Mouse (Mus musculus): ENCODE results near the gene A930017K11Rik. TPM values are rescaled to one million over a fixed set of nuclear protein-coding genes. Genes with fewer than 3 reads are reported as not detected.

The A930017K11Rik gene
- polyA plus RNA-seq, 1 experiment from 2014 or later, result 0.09 TPM

GRCm38 (mm10) chr17:25914295-25914694 lies 38.1 kb downstream of the A930017K11Rik start:
- Histone ChIP-seq H3K27ac (no peak overlapping the region), H3K27me3 (ENCODE audit: poor library complexity, severe bottlenecking) (no peaks in the 10 kb centered on the region), H3K4me1 (peaks cover 16% of the 10 kb centered on the region), H3K9me3 (no peaks in the 10 kb centered on the region), H3K36me3 (replicated peaks) (peaks cover 32% of the 10 kb centered on the region), H3K4me3 (no peak overlapping the region)
- DNase-seq (ENCODE audit: extremely low spot score, low spot score), result no peak
- WGBS, result 93% methylated on average over 4 of the region's 4 CpGs

GRCm38 (mm10) chr17:25913877-25914275 lies 38.5 kb downstream of the A930017K11Rik start:
- H3K27ac ChIP-seq, result no peak overlapping the region
- H3K4me1 ChIP-seq, result peaks cover 13% of the 10 kb centered on the region
- WGBS, result 97% methylated on average over 1 of the region's 1 CpGs
- no peaks in the 10 kb centered on the region for H3K9me3 ChIP-seq
- no peak overlapping the region for H3K4me3 ChIP-seq
- H3K36me3 ChIP-seq (replicated peaks), result peaks cover 32% of the 10 kb centered on the region
- DNase-seq (ENCODE audit: extremely low spot score, low spot score), result no peak
- no peaks in the 10 kb centered on the region for H3K27me3 ChIP-seq (ENCODE audit: poor library complexity, severe bottlenecking)

GRCm38 (mm10) chr17:25913186-25913876 lies 39.0 kb downstream of the A930017K11Rik start:
- 90% methylated on average over 14 of the region's 14 CpGs for WGBS
- H3K4me3 ChIP-seq, result no peak overlapping the region

GRCm38 (mm10) chr17:25911816-25912215 lies 40.5 kb downstream of the A930017K11Rik start:
- Histone ChIP-seq H3K27ac (no peak overlapping the region), H3K27me3 (ENCODE audit: poor library complexity, severe bottlenecking) (no peaks in the 10 kb centered on the region), H3K4me3 (no peak overlapping the region), H3K4me1 (no peaks in the 10 kb centered on the region), H3K36me3 (replicated peaks) (peaks cover 24% of the 10 kb centered on the region), H3K9me3 (no peaks in the 10 kb centered on the region)
- no peak for DNase-seq (ENCODE audit: extremely low spot score, low spot score)
- 87% methylated on average over 4 of the region's 4 CpGs for WGBS

More at GRCm38 (mm10) chr17:25913186-25913876, 39.0 kb downstream of the A930017K11Rik start:
- Histone ChIP-seq H3K27ac (no peak overlapping the region), H3K36me3 (replicated peaks) (peaks cover 32% of the 10 kb centered on the region), H3K9me3 (no peaks in the 10 kb centered on the region), H3K4me1 (peaks cover 7% of the 10 kb centered on the region), H3K27me3 (ENCODE audit: poor library complexity, severe bottlenecking) (no peaks in the 10 kb centered on the region)
- DNase-seq (ENCODE audit: extremely low spot score, low spot score), result no peak

GRCm38 (mm10) chr17:25907640-25908039 lies 44.7 kb downstream of the A930017K11Rik start:
- Histone ChIP-seq H3K27me3 (ENCODE audit: poor library complexity, severe bottlenecking) (no peaks in the 10 kb centered on the region), H3K9me3 (no peaks in the 10 kb centered on the region), H3K4me1 (no peaks in the 10 kb centered on the region), H3K27ac (no peak overlapping the region), H3K36me3 (replicated peaks) (peaks cover 19% of the 10 kb centered on the region), H3K4me3 (no peak overlapping the region)
- no peak for DNase-seq (ENCODE audit: extremely low spot score, low spot score)
- WGBS, result 86% methylated on average over 2 of the region's 2 CpGs

- Histone ChIP-seq H3K36me3 (replicated peaks) (peaks cover 31% of the 10 kb centered on the region), H3K9me3 (no peaks in the 10 kb centered on the region; the same call in 1 of the 2 replicates), H3K27me3 (ENCODE audit: poor library complexity, severe bottlenecking) (no peaks in the 10 kb centered on the region), H3K4me3 (no peak overlapping the region), H3K4me1 (no peaks in the 10 kb centered on the region), H3K27ac (no peak overlapping the region)
- no peak for DNase-seq (ENCODE audit: extremely low spot score, low spot score)
- 85% methylated on average over 3 of the region's 3 CpGs for WGBS
These were observed 49.3 kb downstream of the A930017K11Rik start for GRCm38 (mm10) chr17:25903061-25903460.

GRCm38 (mm10) chr17:25900193-25900592 lies 52.2 kb downstream of the A930017K11Rik start:
- no peaks in the 10 kb centered on the region; the same call in 1 of the 2 replicates for H3K9me3 ChIP-seq
- H3K27me3 ChIP-seq (ENCODE audit: poor library complexity, severe bottlenecking), result no peaks in the 10 kb centered on the region
- H3K4me1 ChIP-seq, result peaks cover 17% of the 10 kb centered on the region
- H3K27ac ChIP-seq, result no peak overlapping the region
- no peak for DNase-seq (ENCODE audit: extremely low spot score, low spot score)
- no peak overlapping the region for H3K4me3 ChIP-seq
- H3K36me3 ChIP-seq (replicated peaks), result peaks cover 22% of the 10 kb centered on the region
- 92% methylated on average over 1 of the region's 1 CpGs for WGBS

Other genes with a start within 250 kb of the A930017K11Rik start
- 0.57 and 0.59 TPM in 2 replicates for gene Gng13, start 235.4 kb downstream of the A930017K11Rik start, polyA plus RNA-seq (2016; fragmentation: Nextera tagmentation; extraction: Ambion mirVana)
- 64.0 and 74.5 TPM in 2 replicates for gene Chtf18, start 225.1 kb downstream of the A930017K11Rik start, polyA plus RNA-seq (2016; fragmentation: Nextera tagmentation; extraction: Ambion mirVana)
- gene Rpusd1, start 224.9 kb downstream of the A930017K11Rik start, polyA plus RNA-seq (2016; fragmentation: Nextera tagmentation; extraction: Ambion mirVana), result 22.0 and 24.2 TPM in 2 replicates
- gene Mslnl, start 216.5 kb downstream of the A930017K11Rik start, polyA plus RNA-seq (2016; fragmentation: Nextera tagmentation; extraction: Ambion mirVana), result not detected in 2 replicates
- gene Msln, start 198.2 kb downstream of the A930017K11Rik start, polyA plus RNA-seq (2016; fragmentation: Nextera tagmentation; extraction: Ambion mirVana), result not detected in 2 replicates
- 24.9 and 26.1 TPM in 2 replicates for gene Narfl, start 178.8 kb downstream of the A930017K11Rik start, polyA plus RNA-seq (2016; fragmentation: Nextera tagmentation; extraction: Ambion mirVana)
- gene Haghl, start 166.9 kb downstream of the A930017K11Rik start, polyA plus RNA-seq (2016; fragmentation: Nextera tagmentation; extraction: Ambion mirVana), result 74.4 and 76.0 TPM in 2 replicates
- 1.4 and 1.5 TPM in 2 replicates for gene Ccdc78, start 166.0 kb downstream of the A930017K11Rik start, polyA plus RNA-seq (2016; fragmentation: Nextera tagmentation; extraction: Ambion mirVana)
- gene Fam173a, start 159.7 kb downstream of the A930017K11Rik start, polyA plus RNA-seq (2016; fragmentation: Nextera tagmentation; extraction: Ambion mirVana), result 68.4 and 79.1 TPM in 2 replicates
- gene AC134908.4, start 156.9 kb downstream of the A930017K11Rik start, polyA plus RNA-seq (2016; fragmentation: Nextera tagmentation; extraction: Ambion mirVana), result 2.4 and 4.0 TPM in 2 replicates
- 197 and 204 TPM in 2 replicates for gene Metrn, start 155.4 kb downstream of the A930017K11Rik start, polyA plus RNA-seq (2016; fragmentation: Nextera tagmentation; extraction: Ambion mirVana)
- gene Fbxl16, start 143.5 kb downstream of the A930017K11Rik start, polyA plus RNA-seq (2016; fragmentation: Nextera tagmentation; extraction: Ambion mirVana), result 7.2 and 7.3 TPM in 2 replicates
- 29.6 and 34.0 TPM in 2 replicates for gene Wdr24, start 128.9 kb downstream of the A930017K11Rik start, polyA plus RNA-seq (2016; fragmentation: Nextera tagmentation; extraction: Ambion mirVana)
- gene Jmjd8, start 123.7 kb downstream of the A930017K11Rik start, polyA plus RNA-seq (2016; fragmentation: Nextera tagmentation; extraction: Ambion mirVana), result 53.9 and 58.7 TPM in 2 replicates
- 403 TPM in 2 replicates for gene Stub1, start 119.2 kb downstream of the A930017K11Rik start, polyA plus RNA-seq (2016; fragmentation: Nextera tagmentation; extraction: Ambion mirVana)
- 0.93 and 1.3 TPM in 2 replicates for gene Rhbdl1, start 115.3 kb downstream of the A930017K11Rik start, polyA plus RNA-seq (2016; fragmentation: Nextera tagmentation; extraction: Ambion mirVana)
- 1.7 and 2.3 TPM in 2 replicates for gene Gm20683, start 110.8 kb downstream of the A930017K11Rik start, polyA plus RNA-seq (2016; fragmentation: Nextera tagmentation; extraction: Ambion mirVana)
- 28.0 and 31.2 TPM in 2 replicates for gene Rhot2, start 107.7 kb downstream of the A930017K11Rik start, polyA plus RNA-seq (2016; fragmentation: Nextera tagmentation; extraction: Ambion mirVana)
- gene Wdr90, start 91.1 kb downstream of the A930017K11Rik start, polyA plus RNA-seq (2016; fragmentation: Nextera tagmentation; extraction: Ambion mirVana), result 63.3 and 73.0 TPM in 2 replicates
- 20.0 and 21.9 TPM in 2 replicates for gene Mcrip2, start 83.8 kb downstream of the A930017K11Rik start, polyA plus RNA-seq (2016; fragmentation: Nextera tagmentation; extraction: Ambion mirVana)
- gene Mettl26, start 77.5 kb downstream of the A930017K11Rik start, polyA plus RNA-seq (2016; fragmentation: Nextera tagmentation; extraction: Ambion mirVana), result 76.7 and 79.1 TPM in 2 replicates
- 4.0 and 4.2 TPM in 2 replicates for gene Wfikkn1, start 71.7 kb downstream of the A930017K11Rik start, polyA plus RNA-seq (2016; fragmentation: Nextera tagmentation; extraction: Ambion mirVana)
- gene Rab40c, start 32.8 kb downstream of the A930017K11Rik start, polyA plus RNA-seq (2016; fragmentation: Nextera tagmentation; extraction: Ambion mirVana), result 29.4 and 30.9 TPM in 2 replicates
- 68.4 and 75.6 TPM in 2 replicates for gene Pigq, start 7.6 kb downstream of the A930017K11Rik start, polyA plus RNA-seq (2016; fragmentation: Nextera tagmentation; extraction: Ambion mirVana)
- 0.89 TPM in 1 of 2 replicates, not detected in the other for gene Nhlrc4, start 7.6 kb downstream of the A930017K11Rik start, polyA plus RNA-seq (2016; fragmentation: Nextera tagmentation; extraction: Ambion mirVana)
- 31.8 and 37.0 TPM in 2 replicates for gene Capn15, start 33.2 kb upstream of the A930017K11Rik start, polyA plus RNA-seq (2016; fragmentation: Nextera tagmentation; extraction: Ambion mirVana)
- 21.0 and 22.3 TPM in 2 replicates for gene Rab11fip3, start 117.0 kb upstream of the A930017K11Rik start, polyA plus RNA-seq (2016; fragmentation: Nextera tagmentation; extraction: Ambion mirVana)
- gene Decr2, start 137.8 kb upstream of the A930017K11Rik start, polyA plus RNA-seq (2016; fragmentation: Nextera tagmentation; extraction: Ambion mirVana), result 23.5 and 24.7 TPM in 2 replicates
- 126 and 138 TPM in 2 replicates for gene Nme4, start 143.0 kb upstream of the A930017K11Rik start, polyA plus RNA-seq (2016; fragmentation: Nextera tagmentation; extraction: Ambion mirVana)
- gene Tmem8, start 160.7 kb upstream of the A930017K11Rik start, polyA plus RNA-seq (2016; fragmentation: Nextera tagmentation; extraction: Ambion mirVana), result 1.7 and 1.8 TPM in 2 replicates
- gene Mrpl28, start 170.9 kb upstream of the A930017K11Rik start, polyA plus RNA-seq (2016; fragmentation: Nextera tagmentation; extraction: Ambion mirVana), result 318 and 342 TPM in 2 replicates
- gene Axin1, start 186.1 kb upstream of the A930017K11Rik start, polyA plus RNA-seq (2016; fragmentation: Nextera tagmentation; extraction: Ambion mirVana), result 8.4 and 10.5 TPM in 2 replicates
- gene Pdia2, start 246.5 kb upstream of the A930017K11Rik start, polyA plus RNA-seq (2016; fragmentation: Nextera tagmentation; extraction: Ambion mirVana), result 1.5 and 1.9 TPM in 2 replicates

All from forebrain, embryonic 10.5 days (tissue).